Mouse (Mus musculus) right cerebral cortex, adult 2 months (tissue): Measurements from ENCODE around the gene Apba3.
"Not testable (repeated sequence)": the region's sequence is repeated elsewhere in the genome, so short reads cannot be mapped to it uniquely, and the experiment has no call there.

Source experiments
- DNase-seq, 2 experiments: peaks; one replicate each; pipeline ENCODE4 v3.0.0; 2021 to 2022; ENCODE audit warnings: low spot score in 2 of 2

The Apba3 gene

DNA sequence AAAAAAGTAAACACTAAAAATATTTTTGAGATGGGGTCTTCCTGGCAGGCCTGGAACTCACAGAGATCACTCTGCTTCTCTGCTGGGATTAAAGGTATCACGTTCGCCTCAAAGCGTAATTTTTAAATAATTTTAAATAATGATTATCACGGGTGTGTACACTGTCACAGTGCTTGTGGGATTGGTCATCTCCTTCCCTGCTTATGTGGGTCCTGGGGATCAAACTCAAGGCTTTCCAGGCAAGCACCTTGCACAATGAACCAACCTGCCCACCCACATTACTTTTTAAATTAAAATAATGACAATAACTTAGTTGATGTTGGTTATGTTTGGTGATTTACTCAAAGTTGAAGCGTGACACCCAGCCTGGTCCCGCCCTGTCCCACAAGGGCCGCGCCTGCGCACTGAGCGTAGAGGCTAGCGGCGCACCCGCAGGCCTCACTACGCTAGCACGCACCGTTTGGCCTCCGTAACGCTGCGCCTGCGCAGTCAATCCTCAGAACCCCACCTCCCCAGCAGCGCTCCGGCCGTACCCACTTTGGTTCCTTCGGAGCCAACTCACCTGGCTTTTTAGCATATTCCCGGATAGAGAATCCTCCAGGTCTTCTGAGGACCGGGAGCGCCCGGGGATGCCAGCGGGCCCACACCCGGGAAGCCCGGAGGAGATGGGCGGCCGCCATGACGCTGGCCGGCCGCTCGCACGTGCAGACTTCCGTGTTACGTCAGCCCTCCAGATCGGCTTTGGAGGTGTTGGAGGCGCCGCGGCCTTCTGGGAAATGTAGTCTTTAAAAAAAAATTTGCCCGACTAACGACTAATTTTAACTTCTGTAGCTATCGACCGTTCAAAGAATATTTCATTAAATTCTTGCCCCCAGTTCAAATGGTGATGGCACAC lies at the start of gene Apba3, which contains the start of gene Mrpl54:
Gene Apba3 (plus strand): TSS at position 750 of the 895 bp plus-strand sequence.
Gene Mrpl54 (minus strand): TSS at position 724 of the 895 bp plus-strand sequence.
- DNase-seq, result peak; percentile 94 to 96

DNA sequence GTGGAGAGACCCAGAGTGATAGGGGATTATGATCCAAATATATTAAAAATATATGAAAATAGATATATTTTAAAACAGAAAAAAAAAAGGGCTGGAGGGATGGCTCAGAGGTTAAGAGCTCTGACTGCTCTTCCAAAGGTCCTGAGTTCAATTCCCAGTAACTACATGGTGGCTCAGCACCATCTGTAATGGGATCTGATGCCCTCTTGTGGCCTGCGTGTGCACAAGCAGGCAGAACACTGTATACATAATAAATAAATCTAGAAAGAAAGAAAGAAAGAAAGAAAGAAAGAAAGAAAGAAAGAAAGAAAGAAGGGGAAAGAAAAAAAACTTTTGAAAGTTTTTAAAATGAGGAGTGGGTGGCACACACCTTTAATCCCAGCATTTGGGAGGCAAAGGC lies 49.5 kb upstream of the Apba3 start:
- not testable (repeated sequence) for DNase-seq

DNA sequence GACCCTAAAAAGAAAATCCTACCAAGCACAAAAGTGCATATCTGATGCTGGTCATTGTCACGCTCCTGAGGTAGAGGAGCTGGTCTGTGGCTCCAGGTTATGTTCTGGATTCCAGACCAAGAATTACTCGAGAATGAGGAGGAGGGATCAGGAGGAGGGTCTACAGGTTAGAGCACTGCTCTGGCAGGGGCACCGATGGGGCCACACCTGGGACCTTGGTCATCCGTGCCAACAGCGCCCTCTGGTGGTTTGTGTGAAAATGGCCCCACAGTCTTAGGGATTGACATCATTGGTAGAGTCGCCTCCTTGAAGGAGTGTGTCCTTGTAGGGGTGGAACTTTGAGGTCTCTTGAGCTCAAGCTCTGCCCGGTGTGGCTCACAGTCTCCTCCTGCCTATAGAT lies 48.8 kb upstream of the Apba3 start:
- peak; percentile 56 to 65 for DNase-seq

DNA sequence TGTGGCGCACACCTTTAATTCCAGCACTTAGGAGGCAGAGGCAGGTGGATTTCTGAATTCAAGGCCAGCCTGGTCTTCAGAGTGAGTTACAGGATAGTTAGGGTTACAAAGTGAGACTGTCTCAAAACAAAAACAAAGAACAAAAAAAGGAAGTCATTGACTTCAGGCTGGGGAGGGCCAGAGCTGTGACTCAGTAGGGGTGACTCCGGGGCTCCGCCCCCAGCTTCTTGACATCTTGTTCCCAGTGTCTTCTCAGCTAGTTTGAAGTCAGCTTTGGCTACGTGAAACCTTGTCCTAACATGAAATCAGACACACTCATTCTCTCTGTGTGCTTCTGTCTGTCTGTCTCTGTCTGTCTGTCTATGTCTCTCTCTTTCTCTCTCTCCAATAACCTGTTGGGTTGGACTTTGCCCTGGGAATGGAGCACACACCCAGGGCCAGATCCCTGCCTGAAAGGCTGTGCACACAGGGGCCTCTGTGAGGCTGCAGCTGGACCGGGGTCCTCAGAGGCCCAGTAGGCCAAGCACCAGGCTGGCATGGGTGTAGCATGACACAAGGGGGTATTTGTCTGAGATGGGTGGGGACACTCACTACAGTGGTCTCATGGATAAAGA lies 45.3 kb upstream of the Apba3 start:
- DNase-seq, result no peak

DNA sequence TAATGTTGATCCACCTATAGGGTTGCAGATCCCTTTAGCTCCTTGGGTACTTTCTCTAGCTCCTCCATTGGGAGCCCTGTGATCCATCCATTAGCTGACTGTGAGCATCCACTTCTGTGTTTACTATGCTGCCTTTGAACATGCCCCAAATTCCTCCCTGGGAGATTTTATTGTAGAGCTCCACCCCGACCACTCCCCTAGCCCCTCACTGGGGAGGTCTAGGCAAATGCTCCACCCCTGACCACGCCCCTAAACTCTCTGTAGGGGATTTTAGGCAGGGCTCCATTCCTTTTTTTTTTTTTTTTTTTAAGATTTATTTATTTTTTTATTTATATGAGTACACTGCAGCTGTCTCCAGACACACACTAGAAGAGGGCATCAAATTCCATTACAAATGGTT lies 43.0 kb upstream of the Apba3 start:
- DNase-seq, result not testable (repeated sequence)

DNA sequence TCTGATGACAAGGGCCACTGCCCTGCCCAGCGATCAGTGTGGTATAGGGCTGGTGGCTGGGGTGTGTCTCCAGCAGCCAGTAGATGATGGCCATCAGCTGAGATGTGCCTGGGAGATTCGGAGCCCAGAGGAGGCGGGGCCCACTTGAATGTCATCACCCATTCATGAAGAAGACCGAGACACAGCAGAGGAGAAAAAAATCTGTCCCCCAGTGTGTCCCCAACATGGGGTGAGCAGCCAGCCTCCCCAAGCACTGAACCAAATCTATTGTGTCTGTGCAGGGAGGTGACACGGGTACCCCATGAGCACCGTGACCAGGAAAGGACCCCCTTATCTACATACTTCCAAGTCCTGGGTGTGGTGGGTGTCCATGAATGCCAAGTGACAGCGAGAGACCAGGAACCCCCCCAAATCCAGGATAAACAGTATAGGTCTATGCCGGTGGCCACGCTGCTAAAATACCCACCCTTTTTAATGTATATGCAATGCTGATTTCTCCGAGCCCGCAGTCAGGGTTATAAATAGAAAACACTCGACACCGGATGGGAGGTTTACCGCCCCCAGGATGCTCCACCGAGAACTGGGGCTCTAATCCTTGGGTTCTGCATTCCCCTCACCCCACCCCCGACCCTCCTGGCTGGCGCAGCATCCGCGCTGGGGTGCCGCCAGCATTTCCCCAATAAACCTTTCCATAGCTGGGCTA lies 36.9 kb upstream of the Apba3 start:
- DNase-seq, result peak; percentile 53 to 56

DNA sequence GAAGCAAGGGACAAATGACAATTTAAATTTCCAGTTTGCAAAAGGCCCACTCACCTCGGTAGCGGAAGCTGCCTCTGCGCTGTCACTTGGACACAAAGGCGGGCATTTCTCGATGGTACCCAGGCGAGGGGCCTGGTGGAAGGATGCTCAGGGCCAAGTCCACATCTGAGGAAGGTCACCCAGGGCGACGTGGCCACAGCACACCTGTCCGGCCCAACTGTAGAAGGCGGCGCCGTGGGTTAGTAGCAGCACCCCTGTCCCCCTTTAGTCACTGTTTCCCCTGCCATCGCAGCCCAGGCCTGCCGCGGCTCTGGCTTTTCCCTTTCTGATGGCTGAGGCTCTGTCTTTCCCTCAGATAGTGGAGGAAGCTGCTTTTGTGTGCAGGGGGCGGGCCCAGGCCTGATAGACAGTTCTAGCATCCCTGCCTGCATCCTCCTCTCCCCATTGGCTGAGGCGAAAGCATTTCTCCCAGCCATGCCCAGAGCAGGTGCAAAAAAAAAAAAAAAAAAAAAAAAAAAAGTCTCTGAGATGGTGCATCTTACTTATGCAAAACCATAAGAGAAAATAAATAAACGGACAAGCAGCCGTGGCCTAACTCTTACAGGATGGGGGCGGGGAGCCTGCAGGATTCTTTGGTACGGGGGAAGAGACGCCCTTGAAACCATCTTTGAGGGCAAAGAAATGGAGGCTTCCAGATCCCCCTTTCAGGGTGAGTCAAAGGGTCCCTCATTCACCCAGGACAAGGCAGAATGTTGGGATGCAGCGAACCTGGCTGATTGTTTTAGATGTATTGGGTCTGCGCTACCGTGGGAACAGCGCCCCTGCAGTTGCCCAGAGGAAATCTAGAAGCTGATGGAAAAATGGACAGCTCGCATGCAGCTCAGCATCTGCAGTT lies 36.1 kb upstream of the Apba3 start, which contains the start of gene Atcay:
Gene Atcay (minus strand): TSS at position 396 of the 895 bp plus-strand sequence.
- DNase-seq, result peak; percentile 85 to 88

DNA sequence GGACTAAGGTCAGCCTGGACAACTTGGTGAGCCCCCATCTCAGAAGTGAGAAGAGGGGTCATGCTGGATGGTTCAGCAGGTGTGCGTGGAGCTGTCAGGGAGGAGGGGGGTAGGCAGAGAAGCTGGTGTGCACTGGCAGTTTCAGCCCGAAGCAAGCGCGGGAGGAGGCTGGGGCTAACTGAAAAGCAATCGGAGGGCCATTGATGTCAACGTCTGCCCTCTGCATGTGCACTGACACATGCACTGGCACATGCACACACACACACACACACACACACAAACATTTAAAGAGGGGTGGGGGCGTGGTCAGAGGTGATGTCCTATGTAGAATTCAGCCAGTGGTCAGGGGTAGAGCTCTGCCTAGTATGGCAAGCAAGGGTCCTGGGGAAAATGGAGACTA lies 35.3 kb upstream of the Apba3 start:
- DNase-seq, result no peak

DNA sequence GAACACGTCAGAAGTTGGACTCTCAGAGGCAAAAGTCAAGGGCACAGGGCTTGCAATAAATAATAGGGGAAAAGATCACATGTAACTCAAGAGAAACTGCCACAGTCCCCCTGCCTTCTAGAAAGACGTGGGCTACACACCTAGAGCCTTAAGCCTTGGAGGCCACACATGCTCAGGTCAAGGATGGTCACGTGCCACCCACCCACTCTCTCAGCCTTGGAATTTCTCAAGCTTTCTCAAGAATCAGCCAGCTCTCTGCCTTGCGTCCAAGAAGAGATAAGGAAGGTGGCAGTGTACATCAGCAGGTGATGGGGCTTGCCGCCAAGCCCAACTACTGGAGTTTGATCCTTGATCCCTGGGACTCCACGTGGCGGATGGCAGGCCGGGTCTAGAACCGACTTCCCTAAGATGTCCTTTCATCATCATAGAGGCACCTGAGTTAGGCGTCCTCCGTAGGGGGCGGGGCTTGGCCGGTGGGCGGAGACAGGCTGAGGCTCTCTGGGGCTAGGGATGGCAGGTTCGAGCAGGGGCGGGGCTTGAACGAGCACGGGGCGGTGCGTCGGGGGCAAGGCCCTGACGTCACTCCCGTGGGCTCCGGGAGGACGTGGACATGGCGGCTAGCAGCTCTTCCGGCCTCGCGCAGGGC lies 34.1 kb upstream of the Apba3 start, which contains the start of gene Zfr2:
Gene Zfr2 (plus strand): TSS at position 576 of the 646 bp plus-strand sequence.
- peak; percentile 93 to 94 for DNase-seq

DNA sequence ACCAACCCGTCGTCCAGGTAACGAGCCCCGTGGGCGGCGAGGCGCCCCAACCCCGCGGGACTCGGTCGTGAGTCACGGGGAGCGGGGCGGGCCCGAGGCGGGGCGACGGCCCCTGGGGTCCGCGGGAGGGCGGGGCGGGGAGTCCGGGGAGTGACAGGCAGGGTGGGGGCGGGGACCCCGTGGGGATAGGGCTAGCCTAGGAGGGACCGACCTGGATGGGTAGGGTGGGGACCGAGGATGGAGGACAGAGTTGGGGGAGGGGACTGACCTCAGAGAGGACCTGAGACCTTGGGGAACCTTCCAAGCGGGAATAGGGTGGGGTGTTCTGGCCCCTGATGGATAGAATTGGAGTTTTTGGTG lies 33.6 kb upstream of the Apba3 start:
- no peak for DNase-seq

DNA sequence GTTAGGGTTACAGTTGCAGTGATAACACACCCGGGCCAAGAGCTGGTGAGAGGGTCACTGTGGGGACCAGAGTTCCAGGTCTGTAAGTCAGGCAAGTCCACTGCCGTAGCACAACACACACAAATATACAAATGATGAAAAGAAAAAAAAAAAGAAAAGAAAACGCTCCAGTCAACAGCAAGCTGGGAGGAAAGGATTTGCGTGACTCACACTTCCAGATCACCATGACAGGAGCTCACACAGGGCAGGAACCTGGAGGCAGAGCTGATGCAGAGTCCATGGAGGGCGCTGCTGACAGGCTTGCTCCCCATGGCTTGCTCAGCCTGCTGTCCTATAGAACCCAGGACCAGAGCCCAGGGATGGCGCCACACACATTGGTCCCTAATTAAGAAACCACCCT lies 32.6 kb upstream of the Apba3 start:
- no peak for DNase-seq

DNA sequence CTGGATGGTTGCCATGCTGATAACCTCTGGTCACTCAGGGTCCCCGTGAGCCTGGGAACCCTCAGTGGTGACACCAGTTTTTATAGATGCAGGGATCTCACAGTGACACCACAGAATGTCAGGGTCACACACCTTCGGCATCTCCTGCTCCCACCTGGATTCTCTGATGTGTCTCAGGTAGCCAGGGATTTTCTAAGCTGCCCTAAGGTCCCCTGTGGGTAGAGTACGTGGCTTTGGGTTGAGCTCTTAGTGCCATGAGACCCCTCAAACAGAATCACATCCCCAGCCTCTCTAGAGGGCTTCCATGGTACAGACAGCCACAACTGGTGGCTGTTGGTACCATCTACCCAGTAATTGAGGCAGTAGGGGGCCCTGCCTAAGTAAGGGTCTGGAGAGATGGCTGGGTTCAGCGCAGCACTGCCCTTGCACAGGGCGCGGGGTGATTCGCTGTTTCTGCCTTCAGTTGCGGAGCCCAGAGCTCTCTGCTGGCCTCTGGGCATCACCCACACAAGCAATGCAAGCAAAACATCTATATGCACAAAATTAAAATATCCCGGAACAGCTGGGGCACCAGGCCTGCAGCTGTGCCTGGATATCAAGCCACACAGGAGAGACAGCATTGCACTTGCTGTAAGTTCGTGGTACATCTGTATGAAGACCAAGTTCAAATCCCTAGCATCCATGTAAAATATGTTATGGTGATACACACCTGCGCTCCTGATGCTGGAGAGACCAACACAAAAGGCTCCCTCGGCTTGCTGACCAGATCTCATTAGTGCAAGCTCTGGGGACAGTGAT lies 30.1 kb upstream of the Apba3 start:
- no peak for DNase-seq

DNA sequence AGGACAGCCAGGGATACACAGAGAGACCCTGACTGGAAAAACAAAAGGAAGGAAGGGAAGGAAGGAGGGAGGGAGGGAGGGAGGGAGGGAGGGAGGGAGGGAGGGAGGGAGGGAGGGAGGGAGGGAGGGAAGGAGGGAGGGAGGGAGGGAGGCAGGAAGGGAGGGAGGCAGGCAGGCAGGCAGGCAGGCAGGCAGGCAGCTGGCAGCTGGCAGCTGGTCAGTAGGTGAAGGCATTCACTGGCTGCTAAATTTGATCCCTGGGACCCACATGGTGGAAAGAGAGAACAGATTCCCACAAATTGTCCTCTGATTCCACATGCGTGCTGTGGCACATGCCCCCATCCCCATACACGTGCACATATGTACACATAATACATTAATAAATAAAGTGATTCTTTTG lies 28.1 kb upstream of the Apba3 start:
- DNase-seq, result no peak

DNA sequence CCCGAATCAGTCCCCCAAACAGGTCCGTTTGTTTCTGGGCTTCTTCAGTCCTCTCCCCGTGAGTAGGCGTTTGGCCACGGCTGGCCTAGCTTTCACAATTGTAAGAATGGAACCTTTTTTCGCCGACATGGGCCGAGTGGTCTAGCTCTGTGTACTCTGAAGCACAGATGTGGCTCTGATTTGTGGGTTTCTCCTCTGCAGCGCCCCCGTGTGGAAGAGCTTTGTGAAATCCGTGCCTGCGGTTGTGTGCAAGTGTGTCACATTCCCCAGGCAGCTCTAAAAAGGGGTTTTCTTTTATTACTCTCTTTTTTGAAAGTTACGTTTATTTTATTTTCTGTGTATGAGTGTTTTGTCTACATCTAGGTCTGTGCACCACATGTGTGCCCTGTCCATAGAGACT lies 25.9 kb upstream of the Apba3 start:
- peak; percentile 75 to 80 for DNase-seq

DNA sequence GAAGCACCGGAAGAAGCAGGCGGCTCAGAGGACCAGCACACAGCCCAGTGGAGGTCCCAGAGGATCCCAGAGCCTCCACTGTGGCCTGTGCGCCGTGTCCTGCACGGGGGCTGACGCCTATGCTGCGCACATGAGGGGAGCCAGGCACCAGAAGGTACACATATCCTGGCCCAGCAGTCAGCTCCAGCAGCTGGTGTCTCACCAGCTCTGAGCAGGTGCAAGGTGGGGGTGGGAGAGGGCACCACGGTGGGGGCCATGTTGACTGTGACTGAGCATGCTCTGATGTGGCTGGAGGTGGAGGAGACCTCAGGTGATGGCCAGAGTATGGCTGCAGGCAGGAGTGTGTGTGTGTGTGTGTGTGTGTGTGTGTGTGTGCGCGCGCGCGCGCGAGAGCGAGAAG lies 24.7 kb upstream of the Apba3 start:
- no peak for DNase-seq

DNA sequence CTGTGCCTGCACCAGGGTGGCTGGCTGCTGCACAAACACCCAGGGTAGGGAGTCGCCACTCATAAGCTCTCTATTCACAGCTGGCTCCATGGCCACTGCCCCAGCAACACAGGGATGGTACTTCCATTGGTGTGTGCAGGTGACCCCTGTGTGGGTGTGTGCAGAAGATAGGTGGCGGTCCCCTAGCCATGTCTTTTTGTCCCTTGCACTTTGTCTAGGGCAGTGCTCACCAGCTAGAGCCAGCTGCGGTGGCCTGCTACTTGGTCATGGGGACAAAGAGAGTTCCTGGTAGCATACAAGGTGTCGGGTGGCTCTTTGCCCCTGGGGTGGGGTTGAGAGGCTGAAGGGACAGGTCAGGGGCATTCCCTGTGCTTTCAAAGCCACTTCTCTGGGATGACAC lies 22.6 kb upstream of the Apba3 start:
- no peak for DNase-seq

DNA sequence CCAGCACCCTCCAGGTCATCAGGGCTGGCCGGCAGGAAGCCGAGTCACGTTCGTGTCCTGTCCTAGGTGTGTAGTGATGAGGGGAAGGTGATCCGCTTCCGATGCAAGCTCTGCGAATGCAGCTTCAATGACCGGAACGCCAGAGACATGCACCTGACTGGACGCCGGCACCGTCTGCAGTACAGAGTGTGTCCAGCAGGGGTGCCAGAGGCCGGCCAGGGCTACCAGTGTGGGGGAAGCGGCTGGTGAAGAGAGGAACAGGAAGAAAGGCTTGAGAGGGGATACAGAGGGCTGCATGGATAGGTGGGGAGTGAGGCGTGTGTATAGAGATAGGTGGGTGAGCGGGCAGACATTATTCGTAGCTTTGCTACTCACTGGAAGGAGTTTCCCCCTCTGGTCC lies 22.2 kb upstream of the Apba3 start:
- peak; percentile 75 to 79 for DNase-seq

DNA sequence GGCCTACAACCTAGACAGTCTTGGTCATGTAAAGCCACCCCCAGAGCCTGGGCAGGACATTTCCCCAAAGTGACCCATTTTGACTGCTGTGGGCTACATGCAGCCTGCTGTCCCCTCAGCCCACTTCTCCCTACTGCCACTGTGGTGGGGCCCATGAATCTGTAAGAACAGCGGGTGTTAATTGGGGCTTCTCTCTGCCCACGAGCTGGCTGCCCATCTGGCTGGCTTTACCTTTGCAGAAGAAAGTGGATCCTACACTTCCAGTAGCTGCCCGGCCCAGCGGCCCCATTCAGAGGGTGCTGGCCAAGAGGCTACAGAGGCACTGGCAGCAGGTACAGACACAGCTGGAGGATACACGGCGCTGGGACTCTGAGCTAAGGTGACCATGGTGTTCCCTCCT lies 21.6 kb upstream of the Apba3 start:
- peak in 1 of 2 experiments; percentile 41 for DNase-seq

DNA sequence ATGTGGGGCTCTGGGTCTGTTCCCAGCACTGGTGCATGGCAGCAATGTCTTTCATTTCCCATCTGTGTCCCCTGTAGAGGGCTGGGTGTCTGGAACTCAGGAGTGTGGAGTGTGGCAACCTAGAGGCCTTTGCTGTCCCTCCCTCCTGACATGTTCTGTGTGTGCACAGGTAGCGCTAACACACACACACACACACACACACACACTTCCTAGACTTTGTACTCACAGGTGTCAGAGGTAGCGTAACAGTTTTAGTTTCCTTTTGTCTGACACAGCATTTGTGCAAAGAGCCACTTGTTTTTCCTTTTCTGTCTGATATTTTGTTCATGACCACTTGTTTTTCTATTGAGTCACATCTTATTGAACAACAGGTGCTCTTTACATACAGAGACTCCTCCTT lies 19.0 kb upstream of the Apba3 start:
- DNase-seq, result no peak

DNA sequence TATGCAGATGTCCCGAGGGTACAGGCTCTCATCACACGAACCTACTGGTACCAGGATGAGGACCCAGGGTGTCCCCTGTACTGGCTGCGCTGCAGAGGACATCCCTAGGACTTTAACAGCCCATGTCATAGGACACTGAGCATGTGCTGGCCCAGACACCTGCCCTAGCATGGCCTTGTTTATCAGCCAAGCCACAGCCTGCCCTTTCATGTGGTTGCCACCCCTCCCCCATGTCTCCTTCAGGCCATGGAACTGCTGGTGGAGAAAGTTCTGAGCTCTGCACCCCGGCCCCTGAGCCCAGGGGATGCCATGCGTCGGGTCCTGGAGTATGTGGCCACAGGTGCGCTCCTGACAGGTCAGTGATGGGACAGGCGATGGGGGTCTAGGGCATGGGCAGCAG lies 17.3 kb upstream of the Apba3 start:
- no peak for DNase-seq
